Mouse (Mus musculus): ENCODE results near the gene Zfp978. TPM values are rescaled to one million over a fixed set of nuclear protein-coding genes. Genes with fewer than 3 reads are reported as not detected.
"Not testable (repeated sequence)": the region's sequence is repeated elsewhere in the genome, so short reads cannot be mapped to it uniquely, and the experiment has no call there.

Gene Zfp978
- polyA plus RNA-seq, 1 experiment from 2014 or later = 0.31 TPM

GRCm38 (mm10) chr4:147419756-147420590 is 58.9 kb downstream of the Zfp978 start:
- peaks cover 22% of the 10 kb centered on the region for H3K9me3 ChIP-seq (replicated peaks; ENCODE audit: control insufficient read depth, low read length)
- H3K4me2 ChIP-seq (ENCODE audit: low read depth, low read length); H3K9ac ChIP-seq (replicated peaks; ENCODE audit: low read length); H3K27ac ChIP-seq (replicated peaks; ENCODE audit: low read depth, low read length); DNase-seq (ENCODE audit: low spot score); H3K36me3 ChIP-seq (replicated peaks; ENCODE audit: control insufficient read depth, insufficient read depth, low read depth, low read length); H3K27me3 ChIP-seq (ENCODE audit: control insufficient read depth, insufficient read depth, low read length); H3K4me1 ChIP-seq (ENCODE audit: control insufficient read depth, insufficient read depth, low read length); ATAC-seq (replicated peaks; ENCODE audit: insufficient number of reproducible peaks, low FRiP score, low TSS enrichment, low read depth); H3K4me3 ChIP-seq (ENCODE audit: low read depth, low read length): not testable (repeated sequence)
- 81% methylated on average over 5 of the region's 5 CpGs for WGBS

- 78% methylated on average over 3 of the region's 3 CpGs for WGBS
- DNase-seq (ENCODE audit: low spot score) = no peak
Observed at GRCm38 (mm10) chr4:147420794-147421193, 59.7 kb downstream of the Zfp978 start.

GRCm38 (mm10) chr4:147421316-147421715 is 60.2 kb downstream of the Zfp978 start:
- H3K4me3 ChIP-seq (ENCODE audit: low read depth, low read length); H3K9ac ChIP-seq (replicated peaks; ENCODE audit: low read length); ATAC-seq (replicated peaks; ENCODE audit: insufficient number of reproducible peaks, low FRiP score, low TSS enrichment, low read depth); H3K4me1 ChIP-seq (ENCODE audit: control insufficient read depth, insufficient read depth, low read length); H3K36me3 ChIP-seq (replicated peaks; ENCODE audit: control insufficient read depth, insufficient read depth, low read depth, low read length); H3K27ac ChIP-seq (replicated peaks; ENCODE audit: low read depth, low read length); H3K27me3 ChIP-seq (ENCODE audit: control insufficient read depth, insufficient read depth, low read length); DNase-seq (ENCODE audit: low spot score); H3K4me2 ChIP-seq (ENCODE audit: low read depth, low read length): not testable (repeated sequence)
- WGBS = 40% methylated on average over 1 of the region's 1 CpGs
- H3K9me3 ChIP-seq (replicated peaks; ENCODE audit: control insufficient read depth, low read length) = peaks cover 29% of the 10 kb centered on the region

More at GRCm38 (mm10) chr4:147420794-147421193, 59.7 kb downstream of the Zfp978 start:
- Histone ChIP-seq H3K27ac (replicated peaks; ENCODE audit: low read depth, low read length) (no peak overlapping the region), H3K36me3 (replicated peaks; ENCODE audit: control insufficient read depth, insufficient read depth, low read depth, low read length) (no peaks in the 10 kb centered on the region), H3K4me1 (ENCODE audit: control insufficient read depth, insufficient read depth, low read length) (no peaks in the 10 kb centered on the region), H3K27me3 (ENCODE audit: control insufficient read depth, insufficient read depth, low read length) (no peaks in the 10 kb centered on the region), H3K4me2 (ENCODE audit: low read depth, low read length) (no peak overlapping the region), H3K4me3 (ENCODE audit: low read depth, low read length) (no peak overlapping the region), H3K9me3 (replicated peaks; ENCODE audit: control insufficient read depth, low read length) (peaks cover 29% of the 10 kb centered on the region), H3K9ac (replicated peaks; ENCODE audit: low read length) (no peak overlapping the region)
- ATAC-seq (replicated peaks; ENCODE audit: insufficient number of reproducible peaks, low FRiP score, low TSS enrichment, low read depth) = no peak

GRCm38 (mm10) chr4:147423140-147423539 is 62.0 kb downstream of the Zfp978 start:
- H3K9me3 ChIP-seq (replicated peaks; ENCODE audit: control insufficient read depth, low read length) = peaks cover 24% of the 10 kb centered on the region
- H3K36me3 ChIP-seq (replicated peaks; ENCODE audit: control insufficient read depth, insufficient read depth, low read depth, low read length) = no peaks in the 10 kb centered on the region
- no peaks in the 10 kb centered on the region for H3K27me3 ChIP-seq (ENCODE audit: control insufficient read depth, insufficient read depth, low read length)
- ATAC-seq (replicated peaks; ENCODE audit: insufficient number of reproducible peaks, low FRiP score, low TSS enrichment, low read depth) (peak; percentile 20; the same call in 1 of the 2 replicates), DNase-seq (ENCODE audit: low spot score) (no peak)
- H3K4me2 ChIP-seq (ENCODE audit: low read depth, low read length) = no peak overlapping the region
- no peaks in the 10 kb centered on the region for H3K4me1 ChIP-seq (ENCODE audit: control insufficient read depth, insufficient read depth, low read length)
- H3K27ac ChIP-seq (replicated peaks; ENCODE audit: low read depth, low read length) = no peak overlapping the region
- 52% methylated on average over 3 of the region's 3 CpGs for WGBS
- H3K9ac ChIP-seq (replicated peaks; ENCODE audit: low read length) = no peak overlapping the region
- H3K4me3 ChIP-seq (ENCODE audit: low read depth, low read length) = no peak overlapping the region

- Histone ChIP-seq H3K9me3 (replicated peaks; ENCODE audit: control insufficient read depth, low read length) (peaks cover 24% of the 10 kb centered on the region), H3K9ac (replicated peaks; ENCODE audit: low read length) (no peak overlapping the region)
- ATAC-seq (replicated peaks; ENCODE audit: insufficient number of reproducible peaks, low FRiP score, low TSS enrichment, low read depth) = 0 out of 2 replicates have a peak, but pooled peaks have one; percentile 4
Observed at GRCm38 (mm10) chr4:147423641-147424298, 62.7 kb downstream of the Zfp978 start.

GRCm38 (mm10) chr4:147424404-147424803 is 63.3 kb downstream of the Zfp978 start:
- ATAC-seq (replicated peaks; ENCODE audit: insufficient number of reproducible peaks, low FRiP score, low TSS enrichment, low read depth) = not testable (repeated sequence)

More at GRCm38 (mm10) chr4:147423641-147424298, 62.7 kb downstream of the Zfp978 start:
- Histone ChIP-seq H3K27ac (replicated peaks; ENCODE audit: low read depth, low read length) (no peak overlapping the region), H3K36me3 (replicated peaks; ENCODE audit: control insufficient read depth, insufficient read depth, low read depth, low read length) (no peaks in the 10 kb centered on the region), H3K27me3 (ENCODE audit: control insufficient read depth, insufficient read depth, low read length) (no peaks in the 10 kb centered on the region), H3K4me1 (ENCODE audit: control insufficient read depth, insufficient read depth, low read length) (no peaks in the 10 kb centered on the region), H3K4me2 (ENCODE audit: low read depth, low read length) (no peak overlapping the region), H3K4me3 (ENCODE audit: low read depth, low read length) (no peak overlapping the region)
- DNase-seq (ENCODE audit: low spot score) = no peak
- 64% methylated on average over 4 of the region's 4 CpGs for WGBS

GRCm38 (mm10) chr4:147425615-147426347 is 64.7 kb downstream of the Zfp978 start:
- not testable (repeated sequence) for H3K4me1 ChIP-seq (ENCODE audit: control insufficient read depth, insufficient read depth, low read length); H3K4me3 ChIP-seq (ENCODE audit: low read depth, low read length); H3K36me3 ChIP-seq (replicated peaks; ENCODE audit: control insufficient read depth, insufficient read depth, low read depth, low read length); H3K27ac ChIP-seq (replicated peaks; ENCODE audit: low read depth, low read length); H3K27me3 ChIP-seq (ENCODE audit: control insufficient read depth, insufficient read depth, low read length); H3K9ac ChIP-seq (replicated peaks; ENCODE audit: low read length); DNase-seq (ENCODE audit: low spot score); ATAC-seq (replicated peaks; ENCODE audit: insufficient number of reproducible peaks, low FRiP score, low TSS enrichment, low read depth); H3K4me2 ChIP-seq (ENCODE audit: low read depth, low read length)
- peaks cover 27% of the 10 kb centered on the region for H3K9me3 ChIP-seq (replicated peaks; ENCODE audit: control insufficient read depth, low read length)
- 56% methylated on average over 5 of the region's 5 CpGs for WGBS

More at GRCm38 (mm10) chr4:147424404-147424803, 63.3 kb downstream of the Zfp978 start:
- not testable (repeated sequence) for H3K4me3 ChIP-seq (ENCODE audit: low read depth, low read length); H3K27me3 ChIP-seq (ENCODE audit: control insufficient read depth, insufficient read depth, low read length); H3K27ac ChIP-seq (replicated peaks; ENCODE audit: low read depth, low read length); DNase-seq (ENCODE audit: low spot score); H3K4me1 ChIP-seq (ENCODE audit: control insufficient read depth, insufficient read depth, low read length); H3K9ac ChIP-seq (replicated peaks; ENCODE audit: low read length); H3K36me3 ChIP-seq (replicated peaks; ENCODE audit: control insufficient read depth, insufficient read depth, low read depth, low read length); H3K4me2 ChIP-seq (ENCODE audit: low read depth, low read length)
- peaks cover 27% of the 10 kb centered on the region for H3K9me3 ChIP-seq (replicated peaks; ENCODE audit: control insufficient read depth, low read length)
- WGBS = 58% methylated on average over 3 of the region's 3 CpGs

Data from embryonic facial prominence, embryonic 11.5 days (tissue).